Mouse (Mus musculus) embryonic facial prominence, embryonic 13.5 days (tissue): ENCODE measurements around the gene Kdm2a. TPM values are rescaled to one million over a fixed set of nuclear protein-coding genes. Genes with fewer than 3 reads are reported as not detected.

Source experiments
- ATAC-seq: fragments of 200-750 bp; cut with Nextera tagmentation; 2 replicates; pipeline ENCODE4 v1.8.0; 2017; ENCODE audit warnings: low read depth; ENCODE audit not compliant: insufficient number of reproducible peaks, insufficient read depth, low FRiP score, low TSS enrichment
- H3K27ac ChIP-seq: fragments of 300-500 bp; sonication (generic); 2 replicates; pipeline ENCODE4 v1.5.1; 2015; ENCODE audit warnings: moderate library complexity, mild to moderate bottlenecking, inconsistent platforms
- H3K27me3 ChIP-seq: fragments of 300-500 bp; sonication (generic); 2 replicates; pipeline ENCODE4 v1.6.1; 2015; ENCODE audit warnings: mild to moderate bottlenecking, inconsistent platforms
- H3K36me3 ChIP-seq: fragments of 300-500 bp; sonication (generic); 2 replicates; pipeline ENCODE4 v1.6.1; 2015; ENCODE audit warnings: mild to moderate bottlenecking, inconsistent platforms
- H3K4me1 ChIP-seq: fragments of 300-500 bp; sonication (generic); 2 replicates; pipeline ENCODE4 v1.6.1; 2015; ENCODE audit warnings: inconsistent platforms
- H3K4me2 ChIP-seq: fragments of 300-500 bp; sonication (generic); 2 replicates; pipeline ENCODE4 v1.6.1; 2015; ENCODE audit warnings: moderate library complexity, mild to moderate bottlenecking, inconsistent platforms
- H3K4me3 ChIP-seq: fragments of 300-500 bp; sonication (generic); 2 replicates; pipeline ENCODE4 v1.5.1; 2015; ENCODE audit warnings: mild to moderate bottlenecking, inconsistent platforms
- H3K9ac ChIP-seq: fragments of 300-500 bp; sonication (generic); 2 replicates; pipeline ENCODE4 v1.6.1; 2015; ENCODE audit warnings: mild to moderate bottlenecking, inconsistent platforms
- H3K9me3 ChIP-seq: fragments of 300-500 bp; sonication (generic); 2 replicates; pipeline ENCODE4 v1.6.1; 2016; ENCODE audit warnings: inconsistent platforms
- WGBS: fragments of 180-500 bp; shearing (Covaris S2); methylation state at CpG from one replicate; pipeline ENCODE4 v1.1.7; 2015; ENCODE audit warnings: mixed read lengths; 5-methylcytosine and 5-hydroxymethylcytosine counted together
- polyA plus RNA-seq: library from polyadenylated mRNA; unstranded; fragments of >200 nt; fragmentation: Nextera tagmentation; extraction: Ambion mirVana; gene quantifications from 2 replicates; pipeline ENCODE4 v1.2.1, GENCODE M21; 2015

Kdm2a gene
- 53.6 and 59.4 TPM in 2 replicates for polyA plus RNA-seq

DNA sequence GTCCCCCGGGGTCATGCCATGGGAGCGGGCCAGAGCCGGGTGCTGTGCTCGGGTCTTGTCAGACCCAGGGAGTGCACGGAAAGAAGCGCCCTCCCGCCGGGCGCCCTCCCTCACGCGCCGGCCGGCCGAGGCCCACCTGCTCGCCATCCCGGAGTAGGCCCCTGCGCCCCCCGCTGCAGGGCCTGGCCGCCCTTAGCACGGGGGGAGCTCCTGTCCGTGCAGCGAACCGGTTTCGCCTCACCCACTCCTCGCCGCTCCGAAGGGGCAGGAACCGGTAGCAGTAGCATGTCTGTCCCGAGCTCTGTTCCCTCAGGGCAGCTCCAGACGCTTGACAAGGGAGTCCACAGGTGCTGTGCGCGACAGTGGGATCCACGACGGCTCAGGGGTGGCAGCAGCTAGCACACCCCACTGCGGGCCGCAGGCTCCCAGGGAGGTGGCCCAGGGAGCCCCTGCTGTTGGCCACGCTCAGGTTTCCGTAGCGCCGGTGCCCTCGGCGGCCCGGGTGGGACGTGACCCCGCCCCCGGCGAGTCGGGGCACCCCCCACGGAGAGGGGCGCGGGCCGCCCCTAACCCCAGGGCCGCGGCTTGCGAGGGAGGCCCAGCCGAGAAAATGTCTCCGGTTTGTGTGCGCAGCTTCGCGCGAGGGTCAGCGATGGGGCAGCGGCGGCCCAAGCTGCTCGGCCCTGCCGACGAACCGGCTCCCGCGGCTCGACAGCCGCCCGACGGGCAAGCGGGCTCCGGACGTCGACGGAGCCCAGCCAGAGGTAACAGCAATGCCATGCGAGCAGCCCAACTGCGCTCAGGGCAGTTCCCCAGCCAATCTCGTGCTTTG lies at the start of gene Kdm2a:
Gene Kdm2a (minus strand): TSS at position 488 of the 832 bp plus-strand sequence.
- Histone ChIP-seq H3K27ac (peak within 1 kb of the TSS; percentile 91), H3K27me3 (no peaks in the 10 kb centered on the region), H3K9ac (peak within 1 kb of the TSS; percentile 89), H3K4me1 (peaks cover 22% of the 10 kb centered on the region), H3K36me3 (peaks cover 2% of the 10 kb centered on the region; the same call in 1 of the 2 replicates), H3K4me3 (peak within 1 kb of the TSS; percentile 99), H3K9me3 (no peaks in the 10 kb centered on the region), H3K4me2 (peak within 1 kb of the TSS; percentile 85)
- peak; percentile 28 for ATAC-seq
- under 1% methylated on average over 82 of the region's 82 CpGs for WGBS

- no peaks in the 10 kb centered on the region for H3K9me3 ChIP-seq
- H3K4me1 ChIP-seq = peaks cover 7% of the 10 kb centered on the region; the same call in 1 of the 2 replicates
- no peak overlapping the region for H3K4me2 ChIP-seq
- no peak overlapping the region for H3K9ac ChIP-seq
- no peaks in the 10 kb centered on the region for H3K27me3 ChIP-seq
- peaks cover 5% of the 10 kb centered on the region; the same call in 1 of the 2 replicates for H3K36me3 ChIP-seq
- ATAC-seq = no peak
- H3K27ac ChIP-seq = no peak overlapping the region
- 73% methylated on average over 9 of the region's 9 CpGs for WGBS
- H3K4me3 ChIP-seq = no peak overlapping the region
These were observed 49.4 kb upstream of the Kdm2a start for GRCm38 (mm10) chr19:4447445-4447844.

DNA sequence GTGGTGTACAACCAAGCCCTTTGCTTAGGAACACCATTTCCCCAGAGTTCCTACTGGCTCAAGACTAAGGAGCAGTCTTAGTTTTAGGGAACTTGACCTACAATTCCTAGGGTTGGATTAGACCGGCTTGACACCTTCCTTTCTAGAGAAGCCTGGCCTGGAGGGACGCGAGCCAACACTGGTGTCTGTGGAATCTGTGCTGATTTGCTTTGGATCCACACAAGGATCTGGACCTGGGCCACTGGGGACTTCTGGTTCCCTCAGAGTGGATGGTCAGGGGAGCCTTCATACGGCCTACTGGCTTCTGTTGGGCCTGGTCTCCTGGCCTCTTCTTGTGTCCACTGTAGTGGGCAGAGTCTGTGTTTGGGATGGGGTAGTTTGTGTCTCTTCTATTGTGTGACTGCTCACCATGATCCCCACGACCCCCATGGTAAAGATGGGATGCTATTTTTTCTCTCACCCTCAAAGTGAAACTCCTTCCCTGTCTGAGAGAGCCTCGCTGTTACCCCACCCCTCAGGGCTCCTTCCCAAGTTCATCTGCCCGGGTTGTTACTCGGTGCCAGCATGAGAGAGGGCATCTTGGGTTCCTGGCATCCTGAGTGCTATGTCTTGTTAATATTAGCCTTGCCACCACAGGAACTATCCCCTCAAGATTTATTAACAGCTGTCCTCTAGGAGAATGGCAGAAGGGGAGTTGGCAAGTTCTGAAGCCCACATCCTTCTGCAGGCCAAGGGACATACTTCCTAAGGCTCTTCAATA lies 48.8 kb upstream of the Kdm2a start:
- Histone ChIP-seq H3K9ac (no peak overlapping the region), H3K4me3 (no peak overlapping the region), H3K4me1 (peaks cover 8% of the 10 kb centered on the region), H3K4me2 (no peak overlapping the region), H3K36me3 (peaks cover 5% of the 10 kb centered on the region; the same call in 1 of the 2 replicates), H3K27ac (no peak overlapping the region), H3K9me3 (no peaks in the 10 kb centered on the region), H3K27me3 (no peaks in the 10 kb centered on the region)
- no peak for ATAC-seq
- WGBS = 89% methylated on average over 8 of the region's 8 CpGs

- 4% methylated on average over 3 of the region's 3 CpGs for WGBS
These were observed 44.3 kb upstream of the Kdm2a start for GRCm38 (mm10) chr19:4442408-4442807.

DNA sequence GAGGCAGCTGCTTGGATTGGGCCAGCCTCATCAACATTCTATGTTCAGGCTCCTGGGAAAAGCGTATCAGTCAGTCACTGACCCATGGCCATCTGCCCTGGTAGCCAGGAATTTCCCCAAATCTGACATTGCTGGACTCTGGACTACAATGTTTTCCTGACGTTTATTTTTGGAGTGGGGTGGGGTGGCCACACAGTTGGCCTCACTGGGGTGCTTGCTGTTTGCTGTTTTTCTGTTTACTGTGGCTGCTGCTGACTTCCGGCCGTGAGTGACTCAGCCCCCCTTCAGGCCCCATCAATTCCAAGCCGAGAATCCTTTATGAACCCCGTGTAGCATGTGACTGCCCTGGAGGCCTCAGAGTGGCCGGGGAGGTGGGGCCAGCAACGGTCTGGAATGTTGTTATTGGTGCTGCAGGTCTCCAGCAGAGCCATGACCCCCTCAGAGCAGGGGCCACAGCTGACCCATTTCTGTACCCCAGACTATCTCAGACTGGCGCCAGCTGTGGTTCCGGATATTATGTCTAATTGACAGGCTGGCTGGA lies 43.6 kb upstream of the Kdm2a start:
- H3K27ac ChIP-seq = peak overlapping the region; percentile 28; the same call in 1 of the 2 replicates
- ATAC-seq = no peak

More at GRCm38 (mm10) chr19:4442408-4442807, 44.3 kb upstream of the Kdm2a start:
- H3K27ac ChIP-seq = peak overlapping the region; percentile 28; the same call in 1 of the 2 replicates
- H3K9ac ChIP-seq = no peak overlapping the region
- H3K4me3 ChIP-seq = no peak overlapping the region
- no peaks in the 10 kb centered on the region for H3K9me3 ChIP-seq
- H3K27me3 ChIP-seq = no peaks in the 10 kb centered on the region
- H3K4me2 ChIP-seq = no peak overlapping the region; the same call in 1 of the 2 replicates
- ATAC-seq = no peak
- peaks cover 48% of the 10 kb centered on the region for H3K4me1 ChIP-seq
- peaks cover 5% of the 10 kb centered on the region; the same call in 1 of the 2 replicates for H3K36me3 ChIP-seq

GRCm38 (mm10) chr19:4441090-4441591 lies 43.1 kb upstream of the Kdm2a start:
- no peak overlapping the region for H3K27ac ChIP-seq

More for the DNA sequence above, 43.6 kb upstream of the Kdm2a start:
- H3K36me3 ChIP-seq = peaks cover 5% of the 10 kb centered on the region; the same call in 1 of the 2 replicates
- H3K4me2 ChIP-seq = 0 out of 2 replicates have a peak overlapping the region, but pooled peaks have one; percentile 5
- WGBS = 24% methylated on average over 10 of the region's 10 CpGs
- peaks cover 48% of the 10 kb centered on the region for H3K4me1 ChIP-seq
- no peaks in the 10 kb centered on the region for H3K27me3 ChIP-seq
- H3K9me3 ChIP-seq = no peaks in the 10 kb centered on the region
- no peak overlapping the region for H3K4me3 ChIP-seq
- no peak overlapping the region for H3K9ac ChIP-seq

GRCm38 (mm10) chr19:4440222-4440621 lies 42.1 kb upstream of the Kdm2a start:
- Histone ChIP-seq H3K4me2 (peak overlapping the region; percentile 85), H3K27ac (no peak overlapping the region; the same call in 1 of the 2 replicates), H3K4me1 (peaks cover 48% of the 10 kb centered on the region), H3K4me3 (peak overlapping the region; percentile 78), H3K27me3 (no peaks in the 10 kb centered on the region), H3K36me3 (peaks cover 19% of the 10 kb centered on the region), H3K9ac (peak overlapping the region; percentile 89; the same call in 1 of the 2 replicates), H3K9me3 (no peaks in the 10 kb centered on the region)
- ATAC-seq = no peak
- 7% methylated on average over 8 of the region's 8 CpGs for WGBS

More at GRCm38 (mm10) chr19:4441090-4441591, 43.1 kb upstream of the Kdm2a start:
- ATAC-seq = no peak
- Histone ChIP-seq H3K9ac (peak overlapping the region; percentile 89; the same call in 1 of the 2 replicates), H3K4me3 (no peak overlapping the region), H3K27me3 (no peaks in the 10 kb centered on the region), H3K4me2 (peak overlapping the region; percentile 85; the same call in 1 of the 2 replicates), H3K36me3 (peaks cover 9% of the 10 kb centered on the region; the same call in 1 of the 2 replicates), H3K4me1 (peaks cover 48% of the 10 kb centered on the region), H3K9me3 (no peaks in the 10 kb centered on the region)
- 28% methylated on average over 6 of the region's 6 CpGs for WGBS

GRCm38 (mm10) chr19:4439161-4439801 lies 41.2 kb upstream of the Kdm2a start, which contains the start of gene Rhod:
Gene Rhod, minus strand, starts transcription at chr19:4439432.
- peak; percentile 44; the same call in 1 of the 2 replicates for ATAC-seq
- peaks cover 15% of the 10 kb centered on the region for H3K36me3 ChIP-seq
- H3K9ac ChIP-seq = peak within 1 kb of the TSS; percentile 89
- H3K9me3 ChIP-seq = no peaks in the 10 kb centered on the region
- WGBS = under 1% methylated on average over 51 of the region's 51 CpGs
- no peaks in the 10 kb centered on the region for H3K27me3 ChIP-seq
- peaks cover 48% of the 10 kb centered on the region for H3K4me1 ChIP-seq
- peak within 1 kb of the TSS; percentile 74 for H3K27ac ChIP-seq
- peak within 1 kb of the TSS; percentile 85 for H3K4me2 ChIP-seq
- H3K4me3 ChIP-seq = peak within 1 kb of the TSS; percentile 78

DNA sequence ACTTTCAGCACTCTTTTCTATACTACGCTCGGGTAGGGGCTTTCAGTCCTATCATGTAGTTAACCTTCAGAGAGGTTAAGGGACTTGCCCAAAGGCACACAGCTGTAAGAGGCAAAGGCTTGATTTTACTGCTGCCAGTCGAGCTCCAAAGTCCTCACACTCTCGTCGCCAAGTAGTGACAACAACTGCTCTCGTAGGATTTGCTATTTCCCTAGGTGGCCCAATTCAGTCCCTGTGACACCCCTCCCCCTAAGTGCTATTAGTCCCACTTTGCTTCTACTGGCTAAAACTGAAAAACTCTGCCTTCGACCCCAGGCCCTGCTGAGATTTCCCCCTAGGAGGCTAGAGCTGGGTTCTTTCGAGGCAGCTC lies 40.7 kb upstream of the Kdm2a start:
- H3K4me2 ChIP-seq = peak overlapping the region; percentile 85
- peak overlapping the region; percentile 78 for H3K4me3 ChIP-seq
- H3K36me3 ChIP-seq = peaks cover 14% of the 10 kb centered on the region
- H3K9ac ChIP-seq = peak overlapping the region; percentile 89
- H3K27ac ChIP-seq = peak overlapping the region; percentile 74
- H3K4me1 ChIP-seq = peaks cover 48% of the 10 kb centered on the region
- ATAC-seq = no peak
- no peaks in the 10 kb centered on the region for H3K27me3 ChIP-seq
- no peaks in the 10 kb centered on the region for H3K9me3 ChIP-seq
- WGBS = 4% methylated on average over 8 of the region's 8 CpGs

DNA sequence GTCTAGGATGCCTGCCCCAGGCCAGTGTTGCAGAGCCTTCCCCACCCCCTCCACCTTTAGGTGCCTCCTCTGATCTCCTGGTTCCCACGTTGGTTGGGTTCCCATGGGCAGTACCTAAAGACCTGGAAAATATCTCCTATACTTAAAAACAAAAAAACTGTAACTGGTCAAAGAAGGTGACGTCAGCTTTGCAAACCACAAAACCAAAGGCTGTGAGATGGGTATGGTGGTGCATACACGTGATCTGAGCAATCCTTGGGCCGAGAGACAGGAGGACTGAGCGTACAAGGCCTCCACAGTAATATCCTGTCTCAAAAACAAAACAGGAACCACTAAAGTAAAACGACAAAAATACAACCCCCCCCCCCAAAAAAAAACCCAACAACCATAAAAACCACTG lies 39.8 kb upstream of the Kdm2a start:
- Histone ChIP-seq H3K4me2 (peak overlapping the region; percentile 33), H3K9ac (no peak overlapping the region), H3K4me1 (peaks cover 48% of the 10 kb centered on the region), H3K36me3 (peaks cover 16% of the 10 kb centered on the region), H3K9me3 (no peaks in the 10 kb centered on the region), H3K27me3 (no peaks in the 10 kb centered on the region), H3K4me3 (0 out of 2 replicates have a peak overlapping the region, but pooled peaks have one; percentile 7), H3K27ac (no peak overlapping the region)
- WGBS = 62% methylated on average over 6 of the region's 6 CpGs
- ATAC-seq = no peak
